Mouse (Mus musculus): ENCODE data around the gene Pcnt. TPM values are rescaled to one million over a fixed set of nuclear protein-coding genes. Genes with fewer than 3 reads are reported as not detected.

Gene Pcnt
- polyA plus RNA-seq, 1 experiment, result 12.4 TPM

DNA sequence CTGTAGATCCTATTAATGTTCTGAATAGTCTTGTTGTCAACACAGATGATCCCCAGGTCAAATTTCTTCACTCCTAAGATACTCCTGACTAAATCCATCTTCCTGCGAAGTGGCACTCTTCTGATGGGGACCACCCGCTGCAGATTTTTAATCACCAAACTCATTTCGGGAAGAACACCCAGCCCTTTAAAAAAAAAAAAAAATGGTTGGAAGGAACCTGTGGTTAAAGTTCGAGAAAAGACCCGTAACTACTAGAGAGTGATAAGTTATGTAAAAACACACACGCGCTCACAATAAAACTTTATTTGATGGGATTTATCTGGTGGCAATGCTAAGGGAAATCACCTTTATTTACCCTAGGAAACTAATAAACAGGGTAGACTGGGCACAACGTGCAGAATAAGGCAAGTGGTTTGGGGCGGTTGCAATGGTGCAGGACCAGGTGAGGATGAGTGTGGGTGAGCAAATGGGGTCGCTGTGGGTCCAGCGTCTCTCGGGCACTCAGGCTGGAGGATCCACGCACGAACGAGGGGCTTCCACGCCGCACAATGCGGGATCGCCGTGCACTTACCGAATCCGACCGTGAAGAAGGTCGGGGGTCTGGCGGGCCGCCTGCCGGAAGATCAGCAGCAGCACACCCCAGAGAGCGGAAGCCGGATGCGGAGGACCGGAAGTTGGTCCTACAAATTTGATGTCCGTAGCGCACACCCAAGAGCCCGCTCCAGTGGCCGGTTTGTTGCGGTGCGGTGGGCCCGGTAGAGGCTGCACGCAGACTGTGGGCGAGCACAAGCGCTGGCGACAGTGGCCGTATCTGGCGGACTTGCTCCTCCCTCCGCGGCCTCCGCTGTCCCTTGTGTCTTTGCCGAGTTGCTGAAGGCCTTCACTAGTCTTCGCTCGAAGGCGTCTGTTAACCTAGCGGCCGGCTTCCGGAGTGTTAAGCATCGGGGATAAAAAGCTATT lies 25.9 kb upstream of the Pcnt start, which contains the start of the genes Mcm3ap and Ybey:
Gene Mcm3ap (plus strand): TSS at position 725 of the 960 bp plus-strand sequence.
Gene Ybey (minus strand): TSS at position 912 of the 960 bp plus-strand sequence.
- H3K27ac ChIP-seq (ENCODE audit: insufficient read depth, low read depth, low read length), result peak within 1 kb of the TSS; percentile 63
- H3K4me3 ChIP-seq (ENCODE audit: low read depth, low read length), result peak within 1 kb of the TSS; percentile 91
- WGBS, result under 1% methylated on average over 55 of the region's 55 CpGs
- peaks cover 24% of the 10 kb centered on the region for H3K36me3 ChIP-seq (ENCODE audit: control insufficient read depth, insufficient read depth, low read length)
- H3K27me3 ChIP-seq (ENCODE audit: control insufficient read depth, insufficient read depth, low read length), result no peaks in the 10 kb centered on the region
- H3K4me1 ChIP-seq (ENCODE audit: control insufficient read depth, insufficient read depth, insufficient read length, low read length), result no peaks in the 10 kb centered on the region
- peak; percentile 72 for TF ChIP-seq POLR2A (IDR thresholded peaks at IDR 0.05; ENCODE audit: low read depth, low read length)
- TF ChIP-seq CTCF (IDR thresholded peaks at IDR 0.05; ENCODE audit: extremely low read depth, insufficient read length, insufficient replicate concordance, low read depth, low read length), result peak; percentile 60

DNA sequence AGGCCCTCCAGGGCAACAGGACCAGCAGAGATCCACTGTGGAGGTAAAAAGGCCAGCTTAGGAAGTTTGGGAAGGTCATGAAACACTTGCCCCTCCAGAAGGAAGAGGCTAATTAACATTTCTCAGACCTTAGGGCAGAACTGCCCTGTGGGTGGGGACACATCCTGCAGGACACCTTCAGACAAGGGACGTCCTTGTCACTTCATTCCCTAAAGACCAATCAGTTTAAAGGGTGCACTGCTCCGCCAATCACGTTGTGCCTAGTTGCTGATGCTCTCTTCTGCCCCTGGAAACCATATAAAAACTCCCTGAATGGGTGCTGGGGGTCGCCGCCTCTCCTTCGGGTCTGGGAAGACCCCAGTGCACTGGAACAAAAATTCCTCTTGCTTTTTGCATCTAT lies 20.1 kb upstream of the Pcnt start:
- Histone ChIP-seq H3K36me3 (ENCODE audit: control insufficient read depth, insufficient read depth, low read length) (peaks cover 4% of the 10 kb centered on the region; the same call in 1 of the 2 replicates), H3K4me3 (ENCODE audit: low read depth, low read length) (no peak overlapping the region), H3K27me3 (ENCODE audit: control insufficient read depth, insufficient read depth, low read length) (no peaks in the 10 kb centered on the region), H3K4me1 (ENCODE audit: control insufficient read depth, insufficient read depth, insufficient read length, low read length) (no peaks in the 10 kb centered on the region), H3K27ac (ENCODE audit: insufficient read depth, low read depth, low read length) (no peak overlapping the region)
- 92% methylated on average over 6 of the region's 6 CpGs for WGBS
- TF ChIP-seq CTCF (IDR thresholded peaks at IDR 0.05; ENCODE audit: extremely low read depth, insufficient read length, insufficient replicate concordance, low read depth, low read length) (no peak), POLR2A (IDR thresholded peaks at IDR 0.05; ENCODE audit: low read depth, low read length) (no peak)

DNA sequence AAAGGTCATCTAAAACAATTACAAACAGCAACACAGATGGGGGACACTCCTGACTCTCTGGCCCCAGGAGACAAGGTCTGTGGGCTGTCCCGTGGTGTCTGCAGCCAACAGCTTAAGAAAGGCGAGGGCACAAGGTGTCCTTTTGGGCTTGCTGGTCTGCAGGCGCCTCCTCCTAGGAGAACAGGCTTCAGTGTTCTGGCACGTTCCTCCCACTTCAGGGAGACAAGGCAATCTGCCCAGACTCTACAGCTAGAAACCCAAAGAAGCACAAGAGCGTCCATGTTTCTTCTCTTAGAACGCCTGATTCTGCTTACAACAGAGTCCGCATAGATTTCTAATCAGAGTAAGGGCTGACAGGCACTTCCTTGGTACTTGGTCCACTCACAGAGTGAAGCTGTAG lies 19.7 kb upstream of the Pcnt start:
- Histone ChIP-seq H3K27me3 (ENCODE audit: control insufficient read depth, insufficient read depth, low read length) (no peaks in the 10 kb centered on the region), H3K36me3 (ENCODE audit: control insufficient read depth, insufficient read depth, low read length) (peaks cover 4% of the 10 kb centered on the region; the same call in 1 of the 2 replicates), H3K4me1 (ENCODE audit: control insufficient read depth, insufficient read depth, insufficient read length, low read length) (no peaks in the 10 kb centered on the region), H3K4me3 (ENCODE audit: low read depth, low read length) (no peak overlapping the region), H3K27ac (ENCODE audit: insufficient read depth, low read depth, low read length) (no peak overlapping the region)
- no peak for TF ChIP-seq POLR2A (IDR thresholded peaks at IDR 0.05; ENCODE audit: low read depth, low read length)
- TF ChIP-seq CTCF (IDR thresholded peaks at IDR 0.05; ENCODE audit: extremely low read depth, insufficient read length, insufficient replicate concordance, low read depth, low read length), result no peak
- 91% methylated on average over 7 of the region's 7 CpGs for WGBS

DNA sequence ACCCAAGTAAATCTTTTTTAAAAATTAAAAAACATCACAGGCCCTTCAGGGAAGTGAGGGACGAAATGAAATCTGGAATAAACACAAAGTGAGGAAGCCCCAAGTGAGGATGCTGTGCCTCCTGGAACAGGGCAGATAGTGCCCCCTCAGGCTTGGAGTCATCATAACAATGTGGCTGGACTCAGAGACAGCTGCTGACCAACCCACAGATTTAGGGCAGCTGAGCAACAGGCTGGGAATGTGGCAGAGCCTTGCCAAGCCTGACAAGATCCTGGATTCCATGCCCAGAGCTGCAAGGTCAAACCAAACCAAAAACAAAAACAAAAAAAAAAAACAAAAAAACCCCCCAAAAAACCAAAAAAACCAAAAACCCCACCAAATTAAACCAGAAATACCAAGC lies 18.7 kb upstream of the Pcnt start:
- Histone ChIP-seq H3K4me1 (ENCODE audit: control insufficient read depth, insufficient read depth, insufficient read length, low read length) (no peaks in the 10 kb centered on the region), H3K4me3 (ENCODE audit: low read depth, low read length) (no peak overlapping the region), H3K27me3 (ENCODE audit: control insufficient read depth, insufficient read depth, low read length) (no peaks in the 10 kb centered on the region), H3K27ac (ENCODE audit: insufficient read depth, low read depth, low read length) (no peak overlapping the region), H3K36me3 (ENCODE audit: control insufficient read depth, insufficient read depth, low read length) (peaks cover 4% of the 10 kb centered on the region; the same call in 1 of the 2 replicates)
- 94% methylated on average over 1 of the region's 1 CpGs for WGBS
- no peak for TF ChIP-seq CTCF (IDR thresholded peaks at IDR 0.05; ENCODE audit: extremely low read depth, insufficient read length, insufficient replicate concordance, low read depth, low read length)
- TF ChIP-seq POLR2A (IDR thresholded peaks at IDR 0.05; ENCODE audit: low read depth, low read length), result no peak

DNA sequence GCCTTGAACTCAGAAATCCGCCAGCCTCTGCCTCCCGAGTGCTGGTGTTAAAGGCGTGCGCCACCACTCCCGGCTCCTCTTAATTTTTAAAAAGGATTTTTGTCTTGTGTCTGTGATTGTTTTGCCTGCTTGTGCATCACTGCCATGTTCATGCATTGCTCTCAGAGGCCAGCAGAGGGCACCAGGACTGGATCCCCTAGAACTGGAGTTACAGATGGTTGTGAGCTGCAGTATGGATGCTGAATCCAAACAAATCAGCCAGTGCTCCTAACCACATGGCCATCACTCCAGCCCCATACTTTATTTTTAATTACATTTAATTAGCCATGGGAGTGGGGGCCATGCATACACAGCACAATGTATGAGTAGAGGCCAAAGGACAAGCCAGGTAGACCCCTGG lies 12.7 kb upstream of the Pcnt start:
- Histone ChIP-seq H3K36me3 (ENCODE audit: control insufficient read depth, insufficient read depth, low read length) (no peaks in the 10 kb centered on the region), H3K27ac (ENCODE audit: insufficient read depth, low read depth, low read length) (no peak overlapping the region), H3K27me3 (ENCODE audit: control insufficient read depth, insufficient read depth, low read length) (no peaks in the 10 kb centered on the region), H3K4me1 (ENCODE audit: control insufficient read depth, insufficient read depth, insufficient read length, low read length) (no peaks in the 10 kb centered on the region), H3K4me3 (ENCODE audit: low read depth, low read length) (no peak overlapping the region)
- 45% methylated on average over 5 of the region's 5 CpGs for WGBS
- TF ChIP-seq POLR2A (IDR thresholded peaks at IDR 0.05; ENCODE audit: low read depth, low read length) (no peak), CTCF (IDR thresholded peaks at IDR 0.05; ENCODE audit: extremely low read depth, insufficient read length, insufficient replicate concordance, low read depth, low read length) (peak; percentile 67; the same call in 1 of the 2 replicates)

DNA sequence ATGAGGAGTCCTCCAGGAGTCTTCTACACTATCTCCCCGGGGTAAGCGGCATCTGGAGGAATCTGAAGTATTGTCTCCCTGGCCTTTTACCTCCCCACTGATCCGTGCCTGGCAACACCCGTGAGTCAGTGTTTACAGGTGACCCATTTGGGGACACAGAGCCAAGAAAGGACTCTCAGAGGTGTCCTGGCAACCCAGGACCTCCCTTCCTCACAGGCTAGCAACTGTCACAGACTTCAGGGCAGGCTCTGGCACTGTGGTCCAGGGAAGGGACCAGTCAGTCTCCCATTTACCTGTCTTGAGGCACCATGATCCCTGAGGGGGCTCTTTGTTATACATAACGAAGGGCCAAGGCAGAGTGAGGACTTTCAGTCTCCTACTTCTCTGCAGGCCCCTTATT lies 6.3 kb upstream of the Pcnt start, which contains the start of gene 2610028H24Rik:
Gene 2610028H24Rik (plus strand): TSS at position 231 of the 400 bp plus-strand sequence.
- H3K27me3 ChIP-seq (ENCODE audit: control insufficient read depth, insufficient read depth, low read length), result no peaks in the 10 kb centered on the region
- H3K27ac ChIP-seq (ENCODE audit: insufficient read depth, low read depth, low read length), result no peak within 1 kb of the TSS
- H3K4me1 ChIP-seq (ENCODE audit: control insufficient read depth, insufficient read depth, insufficient read length, low read length), result peaks cover 9% of the 10 kb centered on the region; the same call in 1 of the 2 replicates
- 61% methylated on average over 5 of the region's 5 CpGs for WGBS
- no peaks in the 10 kb centered on the region for H3K36me3 ChIP-seq (ENCODE audit: control insufficient read depth, insufficient read depth, low read length)
- no peak for TF ChIP-seq POLR2A (IDR thresholded peaks at IDR 0.05; ENCODE audit: low read depth, low read length)
- no peak for TF ChIP-seq CTCF (IDR thresholded peaks at IDR 0.05; ENCODE audit: extremely low read depth, insufficient read length, insufficient replicate concordance, low read depth, low read length)
- H3K4me3 ChIP-seq (ENCODE audit: low read depth, low read length), result no peak within 1 kb of the TSS
